Comparison of ENCODE assay signal across 31 mouse cellular contexts in the genomic region with DNA sequence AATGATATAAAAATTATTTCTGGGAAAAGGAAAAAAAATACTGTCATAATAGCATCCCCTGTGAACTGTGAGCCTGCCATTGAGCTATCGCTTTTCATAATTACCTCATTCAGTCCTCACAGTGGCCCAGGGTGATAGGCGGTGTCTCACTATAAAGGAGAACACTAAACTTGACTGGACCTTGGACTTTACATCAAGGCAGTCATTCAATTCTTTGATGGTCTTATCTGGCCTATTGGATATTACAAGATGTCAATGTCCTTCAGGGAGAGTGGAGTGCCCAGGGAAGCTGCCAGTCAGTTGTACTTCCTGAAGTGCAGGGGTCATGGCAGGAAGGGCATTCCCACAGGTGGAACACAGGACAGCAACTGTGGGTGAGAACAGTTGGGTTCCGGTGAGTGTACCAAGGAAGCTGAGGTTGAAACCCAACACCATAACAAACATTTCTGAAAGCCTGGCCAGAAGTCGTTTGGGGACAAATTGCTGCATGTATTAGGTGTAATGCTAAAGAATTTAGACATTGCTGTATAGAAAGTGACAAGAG. TPM values are rescaled to one million over a fixed set of nuclear protein-coding genes. Genes with fewer than 3 reads are reported as not detected.
DNase-seq lines count a peak whose midpoint lies in the region; ATAC-seq and TF ChIP-seq lines count a peak whose summit lies in the region.
"Had no signal": no experiment of that assay in that cellular context is flagged by ENCODE, and none has a peak within 500 bp of the region (broad histone marks: within the 10 kb centered on the region; RNA-seq: fewer than 3 reads in every experiment).

No protein-coding gene starts in this region.

- TF ChIP-seq CTCF in gastrocnemius, adult 2 months (IDR thresholded peaks at IDR 0.05) = no peak
- TF ChIP-seq CTCF in liver, adult 2 months (IDR thresholded peaks at IDR 0.05; ENCODE audit: low read depth, low read length) = no peak
- TF ChIP-seq CTCF in C2C12 (IDR thresholded peaks at IDR 0.05; ENCODE audit: control insufficient read depth, insufficient read depth, insufficient read length) = no peak

- H3K4me2 ChIP-seq in liver, embryonic 12.5 days = no peak overlapping the region
- H3K4me2 ChIP-seq: embryonic facial prominence, embryonic 13.5 days; heart, embryonic 13.5 days; limb, embryonic 13.5 days; liver, embryonic 13.5 days; lung, embryonic 14.5 days; midbrain, embryonic 13.5 days had no signal

- no peaks in the 10 kb centered on the region for H3K36me3 ChIP-seq in liver, adult 2 months (ENCODE audit: control insufficient read depth, insufficient read depth, low read length)
- no peaks in the 10 kb centered on the region for H3K36me3 ChIP-seq in liver, embryonic 12.5 days
- no peaks in the 10 kb centered on the region for H3K36me3 ChIP-seq in C2C12 (ENCODE audit: control insufficient read depth, insufficient read depth)
- H3K36me3 ChIP-seq: embryonic facial prominence, embryonic 13.5 days; heart, embryonic 13.5 days; limb, embryonic 13.5 days; liver, embryonic 13.5 days; midbrain, embryonic 13.5 days had no signal

- no peaks in the 10 kb centered on the region for H3K79me3 ChIP-seq in C2C12 (ENCODE audit: low read depth)

- no peak overlapping the region for H3ac ChIP-seq in C2C12 (ENCODE audit: control insufficient read depth, insufficient read length, low read depth)

- TF ChIP-seq POLR2A in liver, adult 2 months (IDR thresholded peaks at IDR 0.05; ENCODE audit: extremely low read depth, insufficient read depth, low read length) = no peak

- H3K9me3 ChIP-seq in liver, embryonic 12.5 days (replicated peaks) = no peaks in the 10 kb centered on the region
- H3K9me3 ChIP-seq: heart, embryonic 13.5 days; limb, embryonic 13.5 days; liver, embryonic 13.5 days; midbrain, embryonic 13.5 days had no signal

- no peak for DNase-seq in gastrocnemius, adult 2 months
- no peak for DNase-seq in gastrocnemius, postnatal 4 days (ENCODE audit: low spot score in 2 of 2)
- peak; percentile 44 for DNase-seq in liver, adult 2 months (ENCODE audit: extremely low read depth, low read depth, low spot score)
- peak; percentile 79 for DNase-seq in large intestine, adult 2 months (ENCODE audit: low read depth, low spot score)
- DNase-seq in urinary bladder, postnatal 14 days (ENCODE audit: low spot score) = no peak
- no peak for DNase-seq in heart, postnatal 10 days
- DNase-seq: adrenal gland, postnatal 14 days; cerebellum, adult 11-12 months; cerebellum, adult 9-11 months; gastrocnemius, postnatal 25 days; heart, adult 2 months; heart, postnatal 14 days; kidney, postnatal 14 days; liver, embryonic 13.5 days; lung, embryonic 14.5 days; right cerebral cortex, postnatal 25 days; spleen, adult 18-20 months; thymus, adult 18-20 months; thymus, postnatal 25 days had no signal

- H3K27ac ChIP-seq in gastrocnemius, adult 2 months = 0 out of 2 replicates have a peak overlapping the region, but pooled peaks have one; percentile 12
- H3K27ac ChIP-seq in liver, adult 2 months (replicated peaks; ENCODE audit: insufficient read depth, low read depth, low read length) = no peak overlapping the region
- no peak overlapping the region for H3K27ac ChIP-seq in liver, embryonic 12.5 days
- H3K27ac ChIP-seq: embryonic facial prominence, embryonic 13.5 days; heart, adult 2 months; heart, embryonic 13.5 days; layer of hippocampus, adult 2 months; left cerebral cortex, adult 2 months; limb, embryonic 13.5 days; liver, embryonic 13.5 days; macrophage; midbrain, embryonic 13.5 days had no signal

- H3K4me1 ChIP-seq in liver, adult 2 months (ENCODE audit: control insufficient read depth, insufficient read depth, low read length) = no peaks in the 10 kb centered on the region; the same call in 1 of the 2 replicates
- no peaks in the 10 kb centered on the region for H3K4me1 ChIP-seq in liver, embryonic 12.5 days
- H3K4me1 ChIP-seq: liver, embryonic 13.5 days; midbrain, embryonic 13.5 days had no signal

- intact Hi-C loops in gastrocnemius, adult 2 months (cut with DNase I) = loop anchor here (5.0 kb wide), 1 partner anchor 66 kb away; no protein-coding TSS in a partner anchor
- intact Hi-C loops in heart, postnatal 10 days (cut with DNase I) = loop anchor here (5.0 kb wide), 1 partner anchor 61 kb away; no protein-coding TSS in a partner anchor

- H3K4me3 ChIP-seq in gastrocnemius, adult 2 months = no peak overlapping the region
- H3K4me3 ChIP-seq in liver, adult 2 months (ENCODE audit: insufficient read depth, low read depth, low read length) = no peak overlapping the region
- H3K4me3 ChIP-seq in liver, embryonic 12.5 days = no peak overlapping the region
- H3K4me3 ChIP-seq in C2C12 (ENCODE audit: insufficient read depth, poor library complexity, severe bottlenecking) = no peak overlapping the region
- H3K4me3 ChIP-seq: embryonic facial prominence, embryonic 13.5 days; heart, adult 2 months; heart, embryonic 13.5 days; layer of hippocampus, adult 2 months; left cerebral cortex, adult 2 months; limb, embryonic 13.5 days; liver, embryonic 13.5 days; midbrain, embryonic 13.5 days had no signal

- 72% methylated on average over 4 of the region's 4 CpGs for WGBS in liver, adult 2 months
- 62% methylated on average over 4 of the region's 4 CpGs for WGBS in liver, embryonic 12.5 days (ENCODE audit: insufficient replicate concordance)
- 29% methylated on average over 4 of the region's 4 CpGs for WGBS in large intestine, adult 2 months

- ATAC-seq in liver, embryonic 12.5 days = no peak
- ATAC-seq: CD4-positive, CD25-positive, alpha-beta regulatory T cell, adult 4 months; forebrain, embryonic 16.5 days; hindbrain, embryonic 16.5 days; midbrain, embryonic 13.5 days had no signal

- H3K79me2 ChIP-seq in liver, adult 2 months (ENCODE audit: control insufficient read depth, insufficient read depth, low read length) = no peaks in the 10 kb centered on the region
- H3K79me2 ChIP-seq in C2C12 (ENCODE audit: control insufficient read depth, insufficient read depth) = no peaks in the 10 kb centered on the region

- no peaks in the 10 kb centered on the region for H3K27me3 ChIP-seq in liver, adult 2 months (ENCODE audit: control insufficient read depth, insufficient read depth, low read length)
- no peaks in the 10 kb centered on the region for H3K27me3 ChIP-seq in liver, embryonic 12.5 days (replicated peaks)
- H3K27me3 ChIP-seq in C2C12 (ENCODE audit: control insufficient read depth, insufficient read depth, insufficient read length) = no peaks in the 10 kb centered on the region
- H3K27me3 ChIP-seq: embryonic facial prominence, embryonic 13.5 days; heart, embryonic 13.5 days; limb, embryonic 13.5 days; liver, embryonic 13.5 days; midbrain, embryonic 13.5 days had no signal

- no peak overlapping the region for H3K9ac ChIP-seq in liver, adult 2 months (ENCODE audit: low read depth, low read length)
- H3K9ac ChIP-seq in liver, embryonic 12.5 days = no peak overlapping the region
- H3K9ac ChIP-seq: embryonic facial prominence, embryonic 13.5 days; heart, embryonic 13.5 days; limb, embryonic 13.5 days; liver, embryonic 13.5 days; lung, embryonic 14.5 days; midbrain, embryonic 13.5 days had no signal

TF ChIP-seq in C2C12, 6 proteins besides CTCF, POLR2A, EP300 and RAD21:
- TF ChIP-seq MYOD1 (IDR thresholded peaks at IDR 0.05; ENCODE audit: control insufficient read depth, insufficient read length, low read depth) (peak; percentile 33), MYOG (IDR thresholded peaks at IDR 0.05; ENCODE audit: control insufficient read depth, extremely low read depth, insufficient read length) (no peak)

RNA-seq across cellular contexts. Expression of a gene that starts 55.9 kb away (rescaled TPM):
- 10 to 100 TPM; 40.6 to 45.3 TPM for total RNA-seq in gastrocnemius, adult 2 months (2021)
- 10 to 100 TPM; 77.1 to 88.5 TPM for total RNA-seq in gastrocnemius, postnatal 4 days (2021)
- 47.7 and 57.2 TPM in 2 replicates for total RNA-seq in liver, adult 2 months (2014; rRNA removed)
- 4.8 TPM in 2 replicates for polyA plus RNA-seq in liver, adult 2 months (2012; rRNA removed)
- polyA plus RNA-seq in liver, embryonic 12.5 days (2016; fragmentation: Nextera tagmentation; extraction: Ambion mirVana) = 9.2 TPM in 2 replicates
- 7.5 TPM for polyA plus RNA-seq in C2C12 (2012; fragmentation: generic; extraction: Trizol)
- polyA plus RNA-seq in large intestine, adult 2 months (2012; rRNA removed) = 18.0 and 26.5 TPM in 2 replicates
- total RNA-seq in heart, postnatal 10 days (2021) = 10 to 100 TPM; 71.2 to 73.8 TPM

Comparison
In these comparisons a context has a peak if more than half of its experiments do, and no peak if none do; other contexts are left out.
1. DNase-seq: peak in liver, adult 2 months (single experiment) and large intestine, adult 2 months (single experiment); none in gastrocnemius, adult 2 months (single experiment), gastrocnemius, postnatal 4 days (0 of 2), urinary bladder, postnatal 14 days (single experiment) and heart, postnatal 10 days (0 of 2).